Mouse (Mus musculus) cerebellum, adult 2 months (tissue): ENCODE measurements around the gene Mtmr3.

Experiments
- CTCF ChIP-seq: fragments of 200-500 bp; IDR thresholded peaks from 2 replicates; pipeline ENCODE4 v1.5.1; 2011; ENCODE audit warnings: low read depth, mild to moderate bottlenecking, control low read depth, low read length, moderate library complexity, borderline replicate concordance; ENCODE audit not compliant: insufficient read depth
- POLR2A ChIP-seq: fragments of 200-500 bp; IDR thresholded peaks from 2 replicates; pipeline ENCODE4 v1.6.1; 2011; ENCODE audit warnings: low read length, control low read depth, borderline replicate concordance; ENCODE audit not compliant: insufficient read depth

GRCm38 (mm10) chr11:4464616-4465015 is 130.0 kb downstream of the Mtmr3 start:
- no peak for TF ChIP-seq CTCF
- no peak for TF ChIP-seq POLR2A
